Mouse (Mus musculus) thymus, postnatal 14 days (tissue): ENCODE measurements around the gene Rhob.
"Not testable (repeated sequence)": the region's sequence is repeated elsewhere in the genome, so short reads cannot be mapped to it uniquely, and the experiment has no call there.

Experiments used
- DNase-seq: peaks from one replicate; pipeline ENCODE4 v3.0.0; 2021

The Rhob gene

GRCm38 (mm10) chr12:8470962-8471361 lies 28.8 kb downstream of the Rhob start:
- no peak for DNase-seq

DNA sequence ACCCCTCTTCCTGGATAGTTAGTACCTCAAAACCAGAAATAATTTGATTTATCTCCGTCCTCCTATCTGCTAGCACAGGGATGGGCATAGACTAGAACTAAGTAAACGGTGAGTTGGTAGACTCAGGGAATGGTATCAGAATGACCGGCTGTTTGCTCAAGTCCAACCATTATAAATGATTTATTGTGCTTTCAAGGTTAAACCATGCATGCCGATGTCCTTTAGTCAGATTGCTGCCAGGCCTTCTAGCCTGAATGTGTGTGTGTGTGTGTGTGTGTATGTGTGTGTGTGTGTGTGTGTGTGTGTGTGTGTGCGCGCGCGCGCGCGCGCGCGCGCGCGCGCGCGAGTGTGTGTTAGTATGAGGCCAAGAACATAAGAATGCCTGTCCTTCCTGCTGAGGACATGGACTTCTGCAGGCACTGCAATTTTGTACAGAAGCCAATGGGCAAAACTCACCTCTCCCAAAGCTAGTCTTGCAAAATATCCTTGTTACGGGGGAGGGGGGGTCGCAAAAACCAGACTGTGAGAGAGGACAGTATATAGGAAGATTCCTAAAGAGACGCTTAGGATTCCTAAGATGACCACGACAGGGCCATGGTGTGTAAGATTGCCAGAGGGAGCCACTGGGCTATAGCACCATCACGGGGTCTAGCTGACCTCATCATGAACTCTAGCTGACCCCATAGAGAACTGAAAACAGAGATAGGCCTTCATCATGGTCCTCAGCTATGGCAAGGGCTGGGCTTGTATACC lies 29.9 kb downstream of the Rhob start:
- DNase-seq = no peak

GRCm38 (mm10) chr12:8468221-8468865 lies 31.5 kb downstream of the Rhob start:
- DNase-seq = no peak

DNA sequence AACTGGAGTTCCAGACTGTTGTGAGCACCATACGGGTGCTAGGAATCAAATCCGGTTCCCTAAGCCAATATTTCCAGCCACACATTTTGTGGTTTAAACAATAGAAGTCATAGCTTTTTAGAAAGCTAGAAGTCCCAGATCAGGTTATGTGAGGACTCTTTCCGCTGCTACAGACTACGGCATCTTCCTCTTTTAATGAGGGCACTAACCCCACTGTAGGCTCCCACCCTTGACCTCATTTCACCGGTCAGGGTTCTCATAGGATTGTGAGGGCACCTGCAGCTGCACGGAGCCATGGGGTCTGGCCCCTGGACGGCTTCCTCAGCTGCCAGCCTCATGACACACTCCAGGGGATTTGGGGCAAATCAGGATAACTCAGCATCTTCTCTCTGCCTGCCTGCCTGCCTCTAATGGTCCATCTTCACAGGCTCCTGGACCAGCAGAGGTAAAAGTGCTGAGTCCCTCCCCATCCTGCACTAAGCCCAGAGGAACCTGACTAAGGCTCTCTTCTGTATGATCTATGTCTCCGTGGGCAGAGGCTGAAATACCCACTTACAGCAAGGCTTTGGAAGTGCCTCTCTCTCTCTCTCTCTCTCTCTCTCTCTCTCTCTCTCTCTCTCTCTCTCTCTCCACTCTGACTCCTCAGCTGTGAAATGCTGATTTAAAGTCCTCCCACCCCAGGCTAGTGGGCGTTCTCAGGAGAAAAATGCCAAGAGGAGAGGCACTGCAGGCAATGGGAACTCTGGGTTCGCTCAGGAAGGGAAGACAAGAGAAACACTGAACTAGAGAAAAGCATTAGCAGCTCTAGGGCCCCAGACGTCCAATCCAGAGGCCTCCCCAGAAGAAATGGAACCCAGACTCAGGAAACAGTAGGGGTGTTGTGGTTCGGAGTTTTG lies 32.5 kb downstream of the Rhob start:
- DNase-seq = no peak

- no peak for DNase-seq
Observed at GRCm38 (mm10) chr12:8465680-8466079, 34.1 kb downstream of the Rhob start.

DNA sequence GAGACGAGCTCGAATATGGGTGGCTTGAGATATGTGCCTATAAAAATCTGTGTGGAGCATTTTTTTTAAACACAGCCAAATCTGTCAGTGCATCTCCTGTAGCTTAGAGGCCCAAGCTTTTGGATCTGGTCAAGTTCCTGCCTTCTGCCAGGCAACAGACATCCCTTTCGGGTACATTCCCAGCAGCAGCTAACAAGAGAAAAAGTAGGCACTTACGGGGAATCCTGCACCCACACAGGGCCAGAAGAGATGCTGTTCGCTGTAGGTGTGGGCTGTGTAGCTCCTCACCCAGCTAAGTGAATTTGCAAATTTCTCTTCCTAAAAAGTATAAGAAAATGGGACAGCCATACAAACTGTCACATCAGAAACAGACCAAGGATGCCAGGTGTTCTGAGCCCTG lies 34.8 kb downstream of the Rhob start:
- no peak for DNase-seq

GRCm38 (mm10) chr12:8463599-8464160 lies 36.1 kb downstream of the Rhob start:
- DNase-seq = no peak

GRCm38 (mm10) chr12:8462533-8462932 lies 37.3 kb downstream of the Rhob start:
- DNase-seq = no peak

- not testable (repeated sequence) for DNase-seq
Observed at GRCm38 (mm10) chr12:8461575-8461974, 38.2 kb downstream of the Rhob start.

GRCm38 (mm10) chr12:8458400-8458799 lies 41.4 kb downstream of the Rhob start:
- DNase-seq = no peak

DNA sequence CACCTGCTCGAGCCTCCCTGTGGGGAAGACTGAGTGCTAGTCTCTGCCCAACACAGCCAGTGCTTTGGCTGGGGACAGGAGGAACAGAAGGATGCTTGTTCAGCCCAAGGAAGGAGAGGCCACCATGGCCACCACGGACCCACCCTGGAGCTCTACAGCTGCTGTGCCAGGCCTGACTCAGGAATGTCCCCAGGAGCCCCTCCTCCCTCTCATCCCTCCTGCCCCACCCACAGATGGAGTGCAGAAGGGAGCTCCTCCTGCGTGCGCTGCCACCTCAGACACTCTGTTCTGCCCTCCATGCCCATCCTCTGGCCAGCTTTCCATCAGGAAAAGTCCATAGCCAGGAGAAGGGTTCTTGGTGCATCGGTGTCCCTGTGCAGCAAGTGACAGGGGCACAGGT lies 42.8 kb downstream of the Rhob start:
- no peak for DNase-seq

GRCm38 (mm10) chr12:8455046-8455445 lies 44.8 kb downstream of the Rhob start:
- DNase-seq = no peak

- DNase-seq = no peak
Observed at GRCm38 (mm10) chr12:8454487-8454886, 45.3 kb downstream of the Rhob start.

- DNase-seq = no peak
Observed at GRCm38 (mm10) chr12:8452766-8453621, 46.8 kb downstream of the Rhob start.

GRCm38 (mm10) chr12:8451571-8452485 lies 48.0 kb downstream of the Rhob start:
- DNase-seq = no peak

- DNase-seq = no peak
Observed at GRCm38 (mm10) chr12:8450639-8451038, 49.2 kb downstream of the Rhob start.

DNA sequence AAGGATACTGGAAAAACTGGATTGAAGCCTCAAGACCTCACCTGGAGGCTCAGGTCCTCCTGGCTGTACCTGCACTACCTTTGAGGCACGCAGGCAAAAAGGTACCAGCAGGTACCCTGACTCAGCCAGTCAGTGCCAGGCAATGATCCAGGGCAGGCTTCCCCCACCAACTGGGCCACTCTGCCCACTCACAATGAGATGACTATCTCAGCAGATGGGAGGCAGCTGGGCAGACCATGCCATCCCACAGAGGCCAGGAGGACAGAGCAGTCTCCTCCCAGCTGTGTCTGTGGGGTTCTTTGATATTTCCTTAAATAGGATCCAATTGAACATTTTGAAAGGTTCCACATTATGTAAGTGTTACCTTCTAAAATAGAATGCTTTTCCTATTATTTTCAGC lies 49.8 kb downstream of the Rhob start:
- no peak for DNase-seq
